Mouse (Mus musculus): Measurements from ENCODE around the gene Gnaz. TPM values are rescaled to one million over a fixed set of nuclear protein-coding genes. Genes with fewer than 3 reads are reported as not detected.

Gnaz gene
- polyA plus RNA-seq, 1 experiment from 2014 or later: 14.0 TPM

- Histone ChIP-seq H3K9ac (no peak overlapping the region), H3K27ac (no peak overlapping the region), H3K4me1 (peaks cover 60% of the 10 kb centered on the region), H3K4me3 (replicated peaks) (no peak overlapping the region), H3K36me3 (replicated peaks) (no peaks in the 10 kb centered on the region), H3K4me2 (peak overlapping the region; percentile 85), H3K27me3 (peaks cover 11% of the 10 kb centered on the region; the same call in 1 of the 2 replicates), H3K9me3 (no peaks in the 10 kb centered on the region)
- 9% methylated on average over 9 of the region's 9 CpGs for WGBS
- no peak for ATAC-seq (ENCODE audit: low FRiP score)
Measured at GRCm38 (mm10) chr10:75058761-75059395, 91.9 kb downstream of the Gnaz start.

GRCm38 (mm10) chr10:75059396-75059795 lies 92.4 kb downstream of the Gnaz start:
- Histone ChIP-seq H3K27ac (no peak overlapping the region), H3K4me3 (replicated peaks) (peak overlapping the region; percentile 89), H3K4me2 (peak overlapping the region; percentile 85), H3K9me3 (no peaks in the 10 kb centered on the region), H3K9ac (no peak overlapping the region), H3K36me3 (replicated peaks) (0 out of 2 replicates have a peak, but pooled peaks cover 3% of the 10 kb centered on the region), H3K4me1 (peaks cover 65% of the 10 kb centered on the region), H3K27me3 (peaks cover 11% of the 10 kb centered on the region; the same call in 1 of the 2 replicates)
- ATAC-seq (ENCODE audit: low FRiP score): 0 out of 2 replicates have a peak, but pooled peaks have one; percentile 21
- WGBS: 1% methylated on average over 11 of the region's 11 CpGs

GRCm38 (mm10) chr10:75060217-75060842 lies 93.4 kb downstream of the Gnaz start, which contains the start of gene Bcr:
Gene Bcr (plus strand): TSS chr10:75060592.
- WGBS: 1% methylated on average over 33 of the region's 73 CpGs
- H3K36me3 ChIP-seq (replicated peaks): 0 out of 2 replicates have a peak, but pooled peaks cover 11% of the 10 kb centered on the region
- peak within 1 kb of the TSS; percentile 89 for H3K4me3 ChIP-seq (replicated peaks)
- ATAC-seq (ENCODE audit: low FRiP score): peak; percentile 89
- peak within 1 kb of the TSS; percentile 89 for H3K9ac ChIP-seq
- H3K27ac ChIP-seq: peak within 1 kb of the TSS; percentile 81
- H3K9me3 ChIP-seq: no peaks in the 10 kb centered on the region
- H3K4me2 ChIP-seq: peak within 1 kb of the TSS; percentile 85
- H3K4me1 ChIP-seq: peaks cover 74% of the 10 kb centered on the region
- H3K27me3 ChIP-seq: peaks cover 11% of the 10 kb centered on the region; the same call in 1 of the 2 replicates

- no peaks in the 10 kb centered on the region for H3K9me3 ChIP-seq
- H3K27me3 ChIP-seq: peaks cover 11% of the 10 kb centered on the region; the same call in 1 of the 2 replicates
- peak overlapping the region; percentile 81 for H3K27ac ChIP-seq
- H3K4me2 ChIP-seq: peak overlapping the region; percentile 85
- H3K4me1 ChIP-seq: peaks cover 78% of the 10 kb centered on the region
- H3K9ac ChIP-seq: peak overlapping the region; percentile 89
- peak; percentile 51; the same call in 1 of the 2 replicates for ATAC-seq (ENCODE audit: low FRiP score)
- under 1% methylated on average over 44 of the region's 48 CpGs for WGBS
- peak overlapping the region; percentile 89 for H3K4me3 ChIP-seq (replicated peaks)
- peaks cover 15% of the 10 kb centered on the region; the same call in 1 of the 2 replicates for H3K36me3 ChIP-seq (replicated peaks)
Measured at GRCm38 (mm10) chr10:75060843-75061235, 93.9 kb downstream of the Gnaz start.

- Histone ChIP-seq H3K27ac (no peak overlapping the region), H3K4me1 (peaks cover 74% of the 10 kb centered on the region), H3K36me3 (replicated peaks) (peaks cover 18% of the 10 kb centered on the region; the same call in 1 of the 2 replicates), H3K9ac (peak overlapping the region; percentile 89), H3K4me2 (peak overlapping the region; percentile 85), H3K9me3 (no peaks in the 10 kb centered on the region), H3K27me3 (peaks cover 11% of the 10 kb centered on the region; the same call in 1 of the 2 replicates), H3K4me3 (replicated peaks) (peak overlapping the region; percentile 89)
- no peak for ATAC-seq (ENCODE audit: low FRiP score)
- WGBS: 2% methylated on average over 63 of the region's 71 CpGs
Measured at GRCm38 (mm10) chr10:75061341-75062188, 94.6 kb downstream of the Gnaz start.

- 8% methylated on average over 6 of the region's 6 CpGs for WGBS
- peaks cover 73% of the 10 kb centered on the region for H3K4me1 ChIP-seq
- ATAC-seq (ENCODE audit: low FRiP score): no peak
Measured at GRCm38 (mm10) chr10:75062189-75062561, 95.2 kb downstream of the Gnaz start.

GRCm38 (mm10) chr10:75062621-75063020 lies 95.6 kb downstream of the Gnaz start:
- H3K27ac ChIP-seq: no peak overlapping the region
- WGBS: 46% methylated on average over 6 of the region's 6 CpGs
- H3K4me1 ChIP-seq: peaks cover 77% of the 10 kb centered on the region
- H3K36me3 ChIP-seq (replicated peaks): peaks cover 18% of the 10 kb centered on the region; the same call in 1 of the 2 replicates
- no peaks in the 10 kb centered on the region for H3K9me3 ChIP-seq
- H3K27me3 ChIP-seq: peaks cover 11% of the 10 kb centered on the region; the same call in 1 of the 2 replicates
- H3K4me2 ChIP-seq: peak overlapping the region; percentile 85
- ATAC-seq (ENCODE audit: low FRiP score): no peak
- H3K9ac ChIP-seq: peak overlapping the region; percentile 89
- H3K4me3 ChIP-seq (replicated peaks): peak overlapping the region; percentile 89

More at GRCm38 (mm10) chr10:75062189-75062561, 95.2 kb downstream of the Gnaz start:
- Histone ChIP-seq H3K9ac (peak overlapping the region; percentile 89), H3K4me2 (peak overlapping the region; percentile 85), H3K27ac (no peak overlapping the region), H3K4me3 (replicated peaks) (peak overlapping the region; percentile 89), H3K36me3 (replicated peaks) (peaks cover 18% of the 10 kb centered on the region; the same call in 1 of the 2 replicates), H3K9me3 (no peaks in the 10 kb centered on the region), H3K27me3 (peaks cover 11% of the 10 kb centered on the region; the same call in 1 of the 2 replicates)

GRCm38 (mm10) chr10:75063301-75063965 lies 96.5 kb downstream of the Gnaz start:
- Histone ChIP-seq H3K4me3 (replicated peaks) (peak overlapping the region; percentile 89), H3K4me1 (peaks cover 79% of the 10 kb centered on the region), H3K27me3 (peaks cover 11% of the 10 kb centered on the region; the same call in 1 of the 2 replicates), H3K36me3 (replicated peaks) (peaks cover 18% of the 10 kb centered on the region; the same call in 1 of the 2 replicates), H3K9ac (peak overlapping the region; percentile 46; the same call in 1 of the 2 replicates), H3K9me3 (no peaks in the 10 kb centered on the region), H3K4me2 (peak overlapping the region; percentile 85), H3K27ac (no peak overlapping the region)
- no peak for ATAC-seq (ENCODE audit: low FRiP score)
- WGBS: 52% methylated on average over 12 of the region's 12 CpGs

- peaks cover 68% of the 10 kb centered on the region for H3K4me1 ChIP-seq
- WGBS: 74% methylated on average over 6 of the region's 6 CpGs
- H3K4me3 ChIP-seq (replicated peaks): no peak overlapping the region
- H3K27ac ChIP-seq: no peak overlapping the region
- H3K36me3 ChIP-seq (replicated peaks): peaks cover 18% of the 10 kb centered on the region; the same call in 1 of the 2 replicates
- no peak for ATAC-seq (ENCODE audit: low FRiP score)
- H3K9ac ChIP-seq: no peak overlapping the region
- H3K27me3 ChIP-seq: peaks cover 11% of the 10 kb centered on the region; the same call in 1 of the 2 replicates
- no peaks in the 10 kb centered on the region for H3K9me3 ChIP-seq
- no peak overlapping the region for H3K4me2 ChIP-seq
Measured at GRCm38 (mm10) chr10:75065691-75066090, 98.7 kb downstream of the Gnaz start.

Measured in forebrain, embryonic 12.5 days (tissue).